Mouse (Mus musculus): ENCODE data around the gene Mtr. TPM values are rescaled to one million over a fixed set of nuclear protein-coding genes. Genes with fewer than 3 reads are reported as not detected.

Gene Mtr
- total and polyA plus RNA-seq, 2 experiments from 2014 or later = 9.8 to 25.3 TPM

GRCm38 (mm10) chr13:12243991-12244390, 13.9 kb downstream of the Mtr start:
- peaks cover 76% of the 10 kb centered on the region for H3K36me3 ChIP-seq (replicated peaks; ENCODE audit: control insufficient read depth, insufficient read depth, low read length)
- 0 out of 2 replicates have a peak, but pooled peaks have one; percentile 55 for TF ChIP-seq EP300 (IDR thresholded peaks at IDR 0.05; ENCODE audit: low read depth)
- TF ChIP-seq CTCF (IDR thresholded peaks at IDR 0.05; ENCODE audit: low read depth) = no peak
- DNase-seq (ENCODE audit: low spot score) (peak; percentile 85), ATAC-seq (ENCODE audit: insufficient read depth, low read depth) (peak; percentile 97)
- H3K27me3 ChIP-seq (ENCODE audit: control insufficient read depth, insufficient read depth, low read length) = no peaks in the 10 kb centered on the region; the same call in 1 of the 2 replicates
- H3K4me3 ChIP-seq (ENCODE audit: low read depth, low read length) = no peak overlapping the region
- peak overlapping the region; percentile 84 for H3K27ac ChIP-seq (ENCODE audit: low read depth)
- WGBS = 39% methylated on average over 4 of the region's 4 CpGs
- 0 out of 2 replicates have a peak overlapping the region, but pooled peaks have one; percentile 20 for H3K9ac ChIP-seq (replicated peaks; ENCODE audit: low read depth, low read length)
- H3K4me2 ChIP-seq (ENCODE audit: low read depth, low read length) = peak overlapping the region; percentile 25
- H3K9me3 ChIP-seq (replicated peaks; ENCODE audit: control insufficient read depth, low read length) = no peaks in the 10 kb centered on the region
- peaks cover 18% of the 10 kb centered on the region for H3K4me1 ChIP-seq (ENCODE audit: control insufficient read depth, insufficient read depth)

DNA sequence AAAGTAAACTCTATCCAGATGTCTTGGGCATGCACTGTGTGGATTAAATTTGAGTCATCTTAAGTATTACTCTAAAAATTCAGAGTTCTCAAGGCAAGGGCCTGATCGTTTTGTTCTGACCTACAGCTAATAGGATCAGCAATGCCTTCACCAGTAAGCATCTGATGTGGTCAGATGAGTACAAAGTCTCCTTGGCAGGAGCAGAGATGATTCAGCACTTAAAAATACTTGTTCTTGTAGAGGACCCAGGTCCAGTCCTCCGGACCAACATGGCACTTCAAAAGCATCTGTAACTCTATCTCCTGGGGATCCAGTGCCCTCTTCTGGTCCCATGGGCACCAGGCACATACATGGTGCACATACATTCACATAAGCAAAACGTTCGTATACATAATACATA, 25.8 kb downstream of the Mtr start:
- peaks cover 82% of the 10 kb centered on the region for H3K36me3 ChIP-seq (replicated peaks; ENCODE audit: control insufficient read depth, insufficient read depth, low read length)
- H3K4me1 ChIP-seq (ENCODE audit: control insufficient read depth, insufficient read depth) = no peaks in the 10 kb centered on the region
- WGBS = 89% methylated on average over 4 of the region's 4 CpGs
- TF ChIP-seq CTCF (IDR thresholded peaks at IDR 0.05; ENCODE audit: low read depth) (no peak), EP300 (IDR thresholded peaks at IDR 0.05; ENCODE audit: low read depth) (no peak)
- H3K4me3 ChIP-seq (ENCODE audit: low read depth, low read length) = no peak overlapping the region
- H3K9ac ChIP-seq (replicated peaks; ENCODE audit: low read depth, low read length) = no peak overlapping the region
- no peak overlapping the region for H3K4me2 ChIP-seq (ENCODE audit: low read depth, low read length)
- DNase-seq (ENCODE audit: low spot score) = no peak
- no peak for ATAC-seq (ENCODE audit: insufficient read depth, low read depth)
- no peak overlapping the region for H3K27ac ChIP-seq (ENCODE audit: low read depth)
- H3K9me3 ChIP-seq (replicated peaks; ENCODE audit: control insufficient read depth, low read length) = no peaks in the 10 kb centered on the region
- H3K27me3 ChIP-seq (ENCODE audit: control insufficient read depth, insufficient read depth, low read length) = no peaks in the 10 kb centered on the region

GRCm38 (mm10) chr13:12228248-12228647, 29.7 kb downstream of the Mtr start:
- Histone ChIP-seq H3K4me3 (ENCODE audit: low read depth, low read length) (no peak overlapping the region), H3K9me3 (replicated peaks; ENCODE audit: control insufficient read depth, low read length) (no peaks in the 10 kb centered on the region), H3K9ac (replicated peaks; ENCODE audit: low read depth, low read length) (no peak overlapping the region), H3K27me3 (ENCODE audit: control insufficient read depth, insufficient read depth, low read length) (no peaks in the 10 kb centered on the region), H3K4me1 (ENCODE audit: control insufficient read depth, insufficient read depth) (no peaks in the 10 kb centered on the region), H3K27ac (ENCODE audit: low read depth) (no peak overlapping the region), H3K4me2 (ENCODE audit: low read depth, low read length) (no peak overlapping the region), H3K36me3 (replicated peaks; ENCODE audit: control insufficient read depth, insufficient read depth, low read length) (peaks cover 92% of the 10 kb centered on the region)
- 96% methylated on average over 4 of the region's 4 CpGs for WGBS
- TF ChIP-seq EP300 (IDR thresholded peaks at IDR 0.05; ENCODE audit: low read depth) (no peak), CTCF (IDR thresholded peaks at IDR 0.05; ENCODE audit: low read depth) (no peak)
- DNase-seq (ENCODE audit: low spot score) = no peak
- no peak for ATAC-seq (ENCODE audit: insufficient read depth, low read depth)

DNA sequence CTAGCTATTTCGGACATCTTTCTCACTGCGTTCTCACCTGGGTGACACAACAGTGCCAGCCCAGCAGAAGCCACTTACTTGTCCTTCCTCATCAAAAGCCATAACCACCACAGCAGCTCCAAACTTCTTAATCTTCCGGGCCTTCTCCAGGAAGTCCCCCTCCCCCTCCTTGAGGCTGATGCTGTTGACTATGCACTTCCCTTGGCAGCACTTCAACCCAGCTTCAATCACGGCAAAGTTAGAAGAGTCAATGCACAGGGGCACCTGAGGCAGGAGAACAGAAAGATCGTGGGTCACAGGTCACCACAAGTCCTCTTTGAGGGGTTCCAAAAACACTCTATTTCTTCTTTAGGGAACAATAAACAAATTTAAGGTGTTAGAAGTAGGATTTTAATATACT, 30.3 kb downstream of the Mtr start:
- DNase-seq (ENCODE audit: low spot score) = no peak
- WGBS = 71% methylated on average over 5 of the region's 5 CpGs
- Histone ChIP-seq H3K9me3 (replicated peaks; ENCODE audit: control insufficient read depth, low read length) (no peaks in the 10 kb centered on the region), H3K4me1 (ENCODE audit: control insufficient read depth, insufficient read depth) (no peaks in the 10 kb centered on the region), H3K9ac (replicated peaks; ENCODE audit: low read depth, low read length) (no peak overlapping the region), H3K36me3 (replicated peaks; ENCODE audit: control insufficient read depth, insufficient read depth, low read length) (peaks cover 91% of the 10 kb centered on the region), H3K27ac (ENCODE audit: low read depth) (no peak overlapping the region), H3K4me2 (ENCODE audit: low read depth, low read length) (no peak overlapping the region), H3K4me3 (ENCODE audit: low read depth, low read length) (no peak overlapping the region), H3K27me3 (ENCODE audit: control insufficient read depth, insufficient read depth, low read length) (no peaks in the 10 kb centered on the region)
- no peak for TF ChIP-seq EP300 (IDR thresholded peaks at IDR 0.05; ENCODE audit: low read depth)
- TF ChIP-seq CTCF (IDR thresholded peaks at IDR 0.05; ENCODE audit: low read depth) = no peak
- no peak for ATAC-seq (ENCODE audit: insufficient read depth, low read depth)

- H3K9me3 ChIP-seq (replicated peaks; ENCODE audit: control insufficient read depth, low read length) = no peaks in the 10 kb centered on the region
- TF ChIP-seq EP300 (IDR thresholded peaks at IDR 0.05; ENCODE audit: low read depth) = no peak
- no peak for TF ChIP-seq CTCF (IDR thresholded peaks at IDR 0.05; ENCODE audit: low read depth)
These were observed 39.3 kb downstream of the Mtr start for GRCm38 (mm10) chr13:12218603-12219002.

GRCm38 (mm10) chr13:12214922-12215321, 43.0 kb downstream of the Mtr start:
- 29% methylated on average over 5 of the region's 5 CpGs for WGBS
- peak; percentile 58 for ATAC-seq (ENCODE audit: insufficient read depth, low read depth)
- Histone ChIP-seq H3K27me3 (ENCODE audit: control insufficient read depth, insufficient read depth, low read length) (no peaks in the 10 kb centered on the region), H3K36me3 (replicated peaks; ENCODE audit: control insufficient read depth, insufficient read depth, low read length) (peaks cover 58% of the 10 kb centered on the region), H3K4me1 (ENCODE audit: control insufficient read depth, insufficient read depth) (peaks cover 13% of the 10 kb centered on the region; the same call in 1 of the 2 replicates), H3K4me2 (ENCODE audit: low read depth, low read length) (no peak overlapping the region), H3K4me3 (ENCODE audit: low read depth, low read length) (no peak overlapping the region), H3K27ac (ENCODE audit: low read depth) (peak overlapping the region; percentile 43; the same call in 1 of the 2 replicates), H3K9ac (replicated peaks; ENCODE audit: low read depth, low read length) (no peak overlapping the region), H3K9me3 (replicated peaks; ENCODE audit: control insufficient read depth, low read length) (no peaks in the 10 kb centered on the region)
- TF ChIP-seq EP300 (IDR thresholded peaks at IDR 0.05; ENCODE audit: low read depth) = no peak
- TF ChIP-seq CTCF (IDR thresholded peaks at IDR 0.05; ENCODE audit: low read depth) = no peak
- DNase-seq (ENCODE audit: low spot score) = peak; percentile 58

More at GRCm38 (mm10) chr13:12218603-12219002, 39.3 kb downstream of the Mtr start:
- no peak for ATAC-seq (ENCODE audit: insufficient read depth, low read depth)
- no peak overlapping the region for H3K9ac ChIP-seq (replicated peaks; ENCODE audit: low read depth, low read length)
- no peak overlapping the region for H3K4me2 ChIP-seq (ENCODE audit: low read depth, low read length)
- no peak for DNase-seq (ENCODE audit: low spot score)
- WGBS = 89% methylated on average over 14 of the region's 14 CpGs
- no peak overlapping the region for H3K4me3 ChIP-seq (ENCODE audit: low read depth, low read length)
- H3K36me3 ChIP-seq (replicated peaks; ENCODE audit: control insufficient read depth, insufficient read depth, low read length) = peaks cover 72% of the 10 kb centered on the region
- H3K27ac ChIP-seq (ENCODE audit: low read depth) = no peak overlapping the region
- no peaks in the 10 kb centered on the region for H3K27me3 ChIP-seq (ENCODE audit: control insufficient read depth, insufficient read depth, low read length)
- 0 out of 2 replicates have a peak, but pooled peaks cover 6% of the 10 kb centered on the region for H3K4me1 ChIP-seq (ENCODE audit: control insufficient read depth, insufficient read depth)
